ENCODE assay signal across 20 mouse cellular contexts in the genomic region with DNA sequence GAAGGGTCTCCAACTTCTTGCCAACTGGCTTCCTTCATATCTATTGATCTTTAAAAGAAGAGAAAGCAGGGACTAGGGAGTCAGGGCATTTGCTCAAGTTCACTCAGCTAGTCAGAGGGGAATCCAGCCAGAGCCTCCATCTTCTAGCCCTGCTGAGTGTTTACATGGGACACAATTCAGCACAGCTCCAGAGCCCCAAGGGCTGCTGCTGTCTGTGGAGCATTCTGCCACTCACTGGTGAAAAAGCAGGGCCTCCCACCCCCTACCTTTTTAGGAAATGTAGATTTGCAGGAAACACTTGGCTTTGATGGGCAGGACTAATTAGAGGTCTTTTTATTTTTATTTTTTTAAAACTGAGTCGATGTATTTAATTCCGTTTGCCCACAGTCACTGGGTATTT.
A peak's percentile ranks its signal among the peaks of the same experiment; 100 is the strongest.
DNase-seq lines count a peak whose midpoint lies in the region; ATAC-seq lines count a peak whose summit lies in the region.
"Had no signal": no experiment of that assay in that cellular context is flagged by ENCODE, and none has a peak within 500 bp of the region (broad histone marks: within the 10 kb centered on the region; RNA-seq: fewer than 3 reads in every experiment).

No protein-coding gene starts in this region.

- 0 out of 2 replicates have a peak, but pooled peaks cover 3% of the 10 kb centered on the region for H3K9me3 ChIP-seq in forebrain, embryonic 14.5 days (replicated peaks; ENCODE audit: control insufficient read depth, low read length)
- no peaks in the 10 kb centered on the region for H3K9me3 ChIP-seq in forebrain, embryonic 11.5 days (ENCODE audit: control insufficient read depth, low read length)
- H3K9me3 ChIP-seq in kidney, embryonic 15.5 days (replicated peaks): no peaks in the 10 kb centered on the region
- no peaks in the 10 kb centered on the region for H3K9me3 ChIP-seq in lung, embryonic 16.5 days (ENCODE audit: control insufficient read depth, low read length)
- no peaks in the 10 kb centered on the region for H3K9me3 ChIP-seq in stomach, embryonic 15.5 days
- H3K9me3 ChIP-seq: forebrain, embryonic 12.5 days; heart, embryonic 13.5 days; hindbrain, embryonic 13.5 days; limb, embryonic 10.5 days; liver, embryonic 15.5 days had no signal

- H3K4me1 ChIP-seq in forebrain, embryonic 14.5 days (ENCODE audit: control insufficient read depth, insufficient read depth, low read length): peaks cover 25% of the 10 kb centered on the region
- H3K4me1 ChIP-seq in forebrain, embryonic 11.5 days (replicated peaks; ENCODE audit: control insufficient read depth, insufficient read depth, low read length): peaks cover 20% of the 10 kb centered on the region
- peaks cover 67% of the 10 kb centered on the region for H3K4me1 ChIP-seq in kidney, embryonic 15.5 days
- H3K4me1 ChIP-seq in lung, embryonic 16.5 days (replicated peaks; ENCODE audit: control insufficient read depth, insufficient read depth, low read length): peaks cover 30% of the 10 kb centered on the region
- peaks cover 29% of the 10 kb centered on the region for H3K4me1 ChIP-seq in stomach, embryonic 15.5 days
- H3K4me1 ChIP-seq: liver, embryonic 15.5 days had no signal

- no peak for ATAC-seq in forebrain, embryonic 14.5 days
- no peak for ATAC-seq in forebrain, embryonic 11.5 days (replicated peaks; ENCODE audit: low FRiP score)
- ATAC-seq in kidney, embryonic 15.5 days (replicated peaks; ENCODE audit: low FRiP score): no peak
- no peak for ATAC-seq in lung, embryonic 16.5 days (ENCODE audit: low read depth)
- no peak for ATAC-seq in stomach, embryonic 15.5 days (ENCODE audit: insufficient read depth, low FRiP score, low read depth)
- ATAC-seq: activated CD4-positive, CD25-positive, alpha-beta regulatory T cell, adult 4 months had no signal

- H3K27ac ChIP-seq in forebrain, embryonic 14.5 days (ENCODE audit: low read depth, low read length): no peak overlapping the region
- no peak overlapping the region for H3K27ac ChIP-seq in forebrain, embryonic 11.5 days (ENCODE audit: low read depth, low read length)
- peak overlapping the region; percentile 56 for H3K27ac ChIP-seq in kidney, embryonic 15.5 days
- H3K27ac ChIP-seq in lung, embryonic 16.5 days (ENCODE audit: low read length): peak overlapping the region; percentile 74
- peak overlapping the region; percentile 35; the same call in 1 of the 2 replicates for H3K27ac ChIP-seq in stomach, embryonic 15.5 days
- H3K27ac ChIP-seq: forebrain, embryonic 12.5 days; heart, adult 2 months; hindbrain, embryonic 13.5 days; liver, embryonic 15.5 days; macrophage had no signal

- H3K36me3 ChIP-seq in forebrain, embryonic 14.5 days (ENCODE audit: control insufficient read depth, insufficient read depth, low read length): no peaks in the 10 kb centered on the region
- no peaks in the 10 kb centered on the region for H3K36me3 ChIP-seq in forebrain, embryonic 11.5 days (ENCODE audit: control insufficient read depth, insufficient read depth, low read length)
- H3K36me3 ChIP-seq in kidney, embryonic 15.5 days: no peaks in the 10 kb centered on the region
- no peaks in the 10 kb centered on the region for H3K36me3 ChIP-seq in lung, embryonic 16.5 days (ENCODE audit: control insufficient read depth, insufficient read depth, low read length)
- no peaks in the 10 kb centered on the region for H3K36me3 ChIP-seq in stomach, embryonic 15.5 days
- H3K36me3 ChIP-seq: forebrain, embryonic 12.5 days; heart, embryonic 13.5 days; hindbrain, embryonic 13.5 days; limb, embryonic 10.5 days; liver, embryonic 15.5 days had no signal

- 0 out of 2 replicates have a peak, but pooled peaks cover 4% of the 10 kb centered on the region for H3K27me3 ChIP-seq in forebrain, embryonic 14.5 days (replicated peaks; ENCODE audit: control insufficient read depth, insufficient read depth, low read length)
- H3K27me3 ChIP-seq in forebrain, embryonic 11.5 days (ENCODE audit: control insufficient read depth, insufficient read depth, low read length): 0 out of 2 replicates have a peak, but pooled peaks cover 2% of the 10 kb centered on the region
- H3K27me3 ChIP-seq in kidney, embryonic 15.5 days: peaks cover 10% of the 10 kb centered on the region; the same call in 1 of the 2 replicates
- peaks cover 7% of the 10 kb centered on the region; the same call in 1 of the 2 replicates for H3K27me3 ChIP-seq in lung, embryonic 16.5 days (ENCODE audit: control insufficient read depth, insufficient read depth, low read depth, low read length)
- no peaks in the 10 kb centered on the region for H3K27me3 ChIP-seq in stomach, embryonic 15.5 days (replicated peaks)
- H3K27me3 ChIP-seq: liver, embryonic 15.5 days had no signal

- H3K9ac ChIP-seq in forebrain, embryonic 14.5 days (ENCODE audit: low read length): no peak overlapping the region
- no peak overlapping the region for H3K9ac ChIP-seq in forebrain, embryonic 11.5 days (ENCODE audit: low read length)
- no peak overlapping the region for H3K9ac ChIP-seq in kidney, embryonic 15.5 days
- no peak overlapping the region for H3K9ac ChIP-seq in lung, embryonic 16.5 days (ENCODE audit: low read length)
- no peak overlapping the region for H3K9ac ChIP-seq in stomach, embryonic 15.5 days
- H3K9ac ChIP-seq: forebrain, embryonic 12.5 days; heart, embryonic 13.5 days; hindbrain, embryonic 13.5 days; liver, embryonic 15.5 days had no signal

- H3K4me2 ChIP-seq in forebrain, embryonic 14.5 days (ENCODE audit: low read length): no peak overlapping the region
- no peak overlapping the region for H3K4me2 ChIP-seq in forebrain, embryonic 11.5 days (ENCODE audit: low read depth, low read length, severe bottlenecking)
- no peak overlapping the region for H3K4me2 ChIP-seq in kidney, embryonic 15.5 days
- no peak overlapping the region for H3K4me2 ChIP-seq in lung, embryonic 16.5 days (ENCODE audit: low read depth, low read length)
- H3K4me2 ChIP-seq in stomach, embryonic 15.5 days: no peak overlapping the region
- H3K4me2 ChIP-seq: forebrain, embryonic 12.5 days; heart, embryonic 13.5 days; hindbrain, embryonic 13.5 days; liver, embryonic 15.5 days had no signal

- H3K4me3 ChIP-seq in forebrain, embryonic 14.5 days (ENCODE audit: low read depth, low read length): no peak overlapping the region
- no peak overlapping the region for H3K4me3 ChIP-seq in forebrain, embryonic 11.5 days (ENCODE audit: low read depth, low read length)
- H3K4me3 ChIP-seq in kidney, embryonic 15.5 days (replicated peaks): no peak overlapping the region
- no peak overlapping the region for H3K4me3 ChIP-seq in lung, embryonic 16.5 days (ENCODE audit: low read length)
- H3K4me3 ChIP-seq in stomach, embryonic 15.5 days (replicated peaks): no peak overlapping the region
- H3K4me3 ChIP-seq: forebrain, embryonic 12.5 days; heart, adult 2 months; heart, embryonic 13.5 days; hindbrain, embryonic 13.5 days; limb, embryonic 10.5 days; liver, embryonic 15.5 days had no signal

- peak; percentile 22 for DNase-seq in forebrain, embryonic 14.5 days (ENCODE audit: low spot score)
- no peak for DNase-seq in forebrain, embryonic 11.5 days (ENCODE audit: low spot score)
- no peak for DNase-seq in kidney, postnatal 10 days
- no peak for DNase-seq in lung, postnatal 14 days
- DNase-seq in adrenal gland, postnatal 10 days: no peak
- DNase-seq: adrenal gland, adult 8-10 months; cerebellum, adult 8-10 months; gastrocnemius, postnatal 10 days; liver had no signal

- WGBS in forebrain, embryonic 14.5 days: 35% methylated on average over 2 of the region's 2 CpGs
- WGBS in forebrain, embryonic 11.5 days: 71% methylated on average over 2 of the region's 2 CpGs
- 52% methylated on average over 2 of the region's 2 CpGs for WGBS in kidney, embryonic 15.5 days
- WGBS in lung, embryonic 16.5 days: 63% methylated on average over 2 of the region's 2 CpGs
- 83% methylated on average over 2 of the region's 2 CpGs for WGBS in stomach, embryonic 15.5 days

Comparison
In these comparisons a context has a peak if more than half of its experiments do, and no peak if none do; other contexts are left out.
1. H3K27ac ChIP-seq: peak in kidney, embryonic 15.5 days (single experiment), lung, embryonic 16.5 days (single experiment) and stomach, embryonic 15.5 days (single experiment); none in forebrain, embryonic 14.5 days (single experiment) and forebrain, embryonic 11.5 days (single experiment).